Mouse (Mus musculus) ovary, adult 18-20 months (tissue): Measurements from ENCODE around the gene Mmp28.

Experiments
- DNase-seq: peaks from one replicate; pipeline ENCODE4 v3.0.0; 2022; ENCODE audit warnings: low spot score, mixed read lengths

Gene Mmp28

DNA sequence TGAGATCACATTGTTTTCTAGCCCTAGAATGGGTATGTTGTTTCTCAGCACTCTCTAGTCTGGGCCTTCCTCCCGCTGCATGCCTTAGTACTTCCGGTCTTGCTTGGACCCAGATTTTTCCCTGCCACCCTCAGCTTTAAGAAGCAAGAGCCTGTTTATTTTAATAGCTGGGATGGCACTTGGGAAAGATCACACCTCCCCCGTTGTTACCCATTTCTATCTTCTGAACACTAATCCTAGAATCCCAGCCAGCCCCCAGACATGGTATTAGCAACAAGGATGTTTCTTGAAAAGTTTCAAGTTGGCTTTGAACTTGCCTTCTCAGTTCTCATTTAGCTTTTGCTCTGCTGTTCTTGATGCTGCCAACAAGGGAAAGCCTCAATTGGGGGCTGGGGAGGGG, 56.5 kb downstream of the Mmp28 start:
- DNase-seq, result no peak

DNA sequence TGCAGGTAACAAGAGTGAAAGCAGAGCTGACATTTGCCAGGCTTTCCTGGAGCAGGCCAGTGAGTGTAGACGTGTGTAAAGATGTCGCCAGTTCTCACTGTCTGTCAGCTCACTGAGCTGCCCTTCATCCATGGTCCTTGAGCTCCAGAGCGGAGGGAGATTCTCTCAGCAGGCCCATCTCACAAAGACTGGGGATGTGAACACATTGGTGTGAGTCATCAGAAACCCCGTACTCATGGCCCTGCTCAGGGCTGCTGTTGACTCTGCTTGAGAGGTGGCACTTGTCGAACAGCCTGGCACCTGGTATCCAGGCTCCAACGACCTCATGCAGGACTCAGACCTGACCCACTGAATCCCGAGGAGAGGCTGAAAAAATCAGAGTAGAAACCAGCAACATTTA, 59.1 kb downstream of the Mmp28 start:
- no peak for DNase-seq

DNA sequence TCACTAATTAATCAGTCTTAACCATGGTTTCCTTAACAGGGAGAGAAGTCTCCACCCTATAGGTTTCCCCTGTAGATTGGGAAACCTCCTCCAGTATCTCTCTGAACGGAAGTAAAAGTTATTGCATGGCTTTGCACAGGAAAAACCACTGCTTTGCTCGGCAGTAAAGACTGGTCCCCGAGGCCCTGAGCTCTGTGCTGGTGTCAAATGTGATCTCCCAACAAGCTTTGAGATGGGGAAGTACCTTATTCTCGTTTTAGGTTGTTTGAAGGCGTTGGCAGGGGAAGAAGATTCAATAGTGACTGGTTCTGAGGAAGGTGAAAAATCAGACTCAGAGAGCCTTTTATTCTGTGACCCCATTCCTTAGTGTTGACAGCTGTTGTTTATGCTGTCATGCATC, 64.1 kb downstream of the Mmp28 start:
- DNase-seq, result no peak

DNA sequence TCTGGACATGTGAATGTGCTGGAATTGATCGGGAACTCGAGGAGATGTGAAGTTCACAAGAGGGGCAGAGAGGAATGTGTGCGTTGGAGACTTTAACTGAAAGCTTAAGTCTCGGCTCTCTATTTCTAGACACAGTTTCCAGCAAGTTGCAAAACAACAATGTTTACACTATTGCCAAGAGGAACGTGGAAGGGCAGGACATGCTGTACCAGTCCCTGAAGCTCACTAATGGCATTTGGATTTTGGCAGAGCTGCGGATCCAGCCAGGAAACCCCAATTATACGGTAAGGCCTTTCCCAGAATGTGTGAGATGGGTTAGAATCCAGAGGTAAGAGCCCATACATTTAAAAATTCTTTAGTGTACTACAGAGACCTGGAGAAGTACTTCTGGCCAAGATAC, 65.2 kb downstream of the Mmp28 start:
- DNase-seq, result no peak

DNA sequence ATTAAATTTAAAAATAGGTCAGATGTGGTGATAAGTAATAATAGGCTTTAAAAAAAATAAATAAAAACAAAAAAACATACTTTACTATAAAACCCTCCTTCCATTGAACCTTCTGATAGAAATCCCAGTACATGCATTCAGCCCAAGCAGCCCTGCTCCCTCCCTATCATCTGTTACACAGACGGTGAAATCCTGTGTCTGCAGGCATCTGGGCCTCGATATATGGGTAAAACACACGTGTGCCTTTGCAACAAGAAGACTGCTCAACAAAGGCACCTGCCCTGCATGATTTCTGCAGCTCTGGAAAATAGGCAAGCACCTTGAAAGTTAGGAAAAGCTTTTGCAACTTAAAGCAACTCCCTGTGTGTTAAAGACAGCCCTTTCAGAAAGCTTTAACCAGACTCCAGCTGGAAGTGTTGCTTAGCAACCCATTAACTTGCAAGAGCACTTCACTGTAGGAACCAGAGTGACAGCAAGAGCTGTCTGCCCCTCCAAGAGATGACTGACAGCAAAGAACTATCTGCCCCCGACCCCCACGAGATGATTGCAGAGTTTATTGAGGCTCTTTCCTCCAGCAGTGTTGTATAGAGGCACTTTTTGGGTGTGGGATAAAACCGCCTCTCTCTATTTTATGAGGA, 68.0 kb downstream of the Mmp28 start:
- DNase-seq, result no peak

DNA sequence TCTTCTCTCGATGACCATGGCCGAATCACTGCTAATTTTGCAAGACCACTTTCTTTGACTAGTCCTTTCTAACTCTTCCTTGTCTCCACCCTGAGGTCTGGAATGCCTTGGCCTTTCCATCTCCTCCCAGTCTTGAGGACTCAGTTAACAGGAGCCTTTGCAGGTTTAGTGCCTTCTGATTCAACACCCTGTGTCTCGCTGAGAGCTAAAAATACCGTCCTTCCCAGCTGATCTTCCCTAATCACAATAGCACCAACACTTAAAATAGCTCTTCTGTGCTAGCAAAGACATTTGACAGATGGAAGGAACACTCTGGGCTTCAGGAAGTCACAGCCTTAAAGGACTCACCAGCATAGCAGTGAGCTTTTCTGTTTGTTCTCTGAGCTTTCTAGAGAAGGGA, 69.8 kb downstream of the Mmp28 start:
- no peak for DNase-seq
